Mouse (Mus musculus): ENCODE measurements around the gene L2hgdh.

The L2hgdh gene

DNA sequence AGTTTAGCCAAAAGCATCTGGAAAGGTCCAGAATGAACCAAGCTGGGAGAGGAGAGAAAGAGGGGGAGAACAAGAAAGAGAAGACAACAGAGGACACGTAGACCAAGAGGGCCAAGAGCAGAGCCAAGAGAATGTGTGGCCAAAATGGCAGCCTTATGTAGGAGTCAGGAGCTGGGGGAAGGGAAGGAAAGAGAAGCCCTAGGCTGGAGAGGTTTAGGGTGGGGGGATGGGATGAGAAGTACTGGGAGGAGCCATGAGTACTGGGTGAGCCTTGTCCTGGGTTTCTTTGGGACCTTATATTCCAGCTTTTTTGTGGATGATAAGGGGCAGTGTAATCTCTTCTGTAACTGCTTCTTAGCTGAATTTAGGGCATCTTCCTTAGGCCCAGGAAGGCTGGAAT is 4.6 kb upstream of the L2hgdh start:
- DNase-seq (ENCODE audit: low read depth) = no peak

DNA sequence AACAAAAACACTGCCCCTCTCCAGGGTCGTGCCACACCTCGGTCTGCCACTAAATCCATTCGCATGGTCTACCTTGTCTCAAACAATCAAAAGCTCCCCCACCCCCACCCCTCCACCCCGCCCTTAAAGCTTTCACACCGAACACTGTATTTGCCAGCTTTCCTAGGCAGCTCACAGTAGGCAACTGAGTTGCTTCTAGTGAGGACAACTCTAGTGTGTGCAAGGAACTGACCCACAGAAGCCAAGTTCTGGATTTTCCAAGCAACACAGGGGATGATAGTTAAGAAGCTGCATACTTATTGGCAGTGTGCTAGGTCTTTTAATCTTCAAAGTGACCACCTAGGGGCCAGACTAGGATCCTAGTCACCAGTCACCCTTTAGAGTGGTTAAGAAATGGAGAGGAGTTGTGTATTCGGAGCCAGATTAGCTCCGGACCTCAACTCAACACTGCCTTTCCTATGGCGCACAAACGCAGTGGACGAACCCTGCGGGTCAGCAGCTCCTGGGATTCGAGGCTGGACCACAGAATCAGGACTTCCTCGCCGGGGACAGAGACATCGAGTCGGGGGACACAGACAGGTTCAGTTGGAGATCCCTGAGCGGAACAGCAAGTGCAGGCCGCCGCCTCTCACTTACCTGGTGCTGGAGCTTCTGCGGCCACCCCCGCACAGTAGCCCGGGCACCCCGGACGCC is 509 bp downstream of the L2hgdh start:
- no peak for DNase-seq (ENCODE audit: low read depth)

- DNase-seq (ENCODE audit: low read depth) = no peak
Measured at GRCm38 (mm10) chr12:69723376-69723775, 1.3 kb downstream of the L2hgdh start.

DNA sequence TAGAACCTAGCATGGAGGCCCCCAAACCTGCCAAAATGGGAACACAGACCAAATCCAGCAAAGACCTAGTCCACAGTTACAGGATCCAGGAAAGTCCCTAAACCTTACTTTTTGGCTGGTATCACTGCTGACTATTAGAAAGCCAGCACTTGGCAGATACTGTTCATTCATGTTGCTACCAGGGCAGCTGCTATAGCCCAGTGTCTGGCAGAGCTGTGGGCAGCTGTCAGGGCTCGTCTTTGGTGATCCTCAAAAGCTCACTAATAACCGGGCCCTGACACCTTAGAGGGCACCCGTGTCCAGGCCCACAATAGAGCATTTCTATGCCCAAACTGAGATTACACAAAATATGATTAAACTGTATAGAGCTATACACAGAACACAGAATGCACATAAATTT is 1.8 kb downstream of the L2hgdh start:
- no peak for DNase-seq (ENCODE audit: low read depth)

GRCm38 (mm10) chr12:69713628-69714027 is 11.0 kb downstream of the L2hgdh start:
- no peak for DNase-seq (ENCODE audit: low read depth)

DNA sequence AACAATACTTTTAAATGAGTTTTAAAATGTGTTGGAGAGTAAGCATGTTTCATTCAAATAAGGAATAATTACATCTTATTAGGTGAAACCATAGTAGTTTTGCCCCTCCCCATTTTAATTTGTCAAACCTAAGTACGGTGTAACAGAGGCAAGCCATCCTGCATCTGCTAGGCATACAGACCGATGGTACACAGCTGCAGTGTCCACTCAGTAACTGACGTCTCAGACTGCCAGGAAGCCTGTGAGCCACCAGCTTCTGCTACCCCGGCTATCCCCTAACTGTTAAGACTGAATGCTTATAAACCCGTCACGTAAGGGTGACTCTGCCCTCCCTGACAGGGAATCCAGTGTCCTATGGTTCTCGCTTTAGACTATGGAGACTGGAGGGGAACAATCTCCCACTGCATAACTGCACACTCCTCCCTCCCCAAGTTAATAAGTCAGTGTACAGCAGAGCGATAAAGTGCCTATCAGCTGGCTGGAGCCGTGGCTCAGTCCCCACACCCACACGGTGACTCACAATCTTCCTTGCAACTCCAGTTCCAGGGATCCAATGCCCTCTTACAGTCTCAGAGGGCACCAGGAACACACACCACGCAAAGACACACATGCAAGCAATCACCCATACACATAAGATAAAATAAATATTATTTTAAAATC is 19.7 kb downstream of the L2hgdh start:
- no peak for DNase-seq (ENCODE audit: low read depth)

- no peak for DNase-seq (ENCODE audit: low read depth)
Measured at GRCm38 (mm10) chr12:69698352-69698751, 26.3 kb downstream of the L2hgdh start.

DNA sequence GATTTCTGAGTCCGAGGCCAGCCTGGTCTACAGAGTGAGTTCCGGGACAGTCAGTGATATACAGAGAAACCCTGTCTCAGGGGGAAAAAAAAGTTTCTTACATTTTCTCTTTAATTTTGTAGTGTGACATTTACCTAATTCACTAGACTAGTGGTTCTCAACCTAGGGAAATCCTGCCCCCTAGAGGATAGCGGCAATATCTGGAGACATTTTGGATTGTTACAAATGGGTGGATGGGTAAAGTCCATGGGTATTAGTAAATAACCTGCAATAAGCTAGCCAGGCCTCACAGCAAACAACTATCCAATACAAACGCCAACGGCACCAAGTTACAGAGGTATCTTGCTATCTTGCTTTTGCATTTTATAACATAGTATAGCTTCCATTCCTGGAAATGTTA is 27.9 kb downstream of the L2hgdh start:
- peak; percentile 77 for DNase-seq (ENCODE audit: low read depth)

DNA sequence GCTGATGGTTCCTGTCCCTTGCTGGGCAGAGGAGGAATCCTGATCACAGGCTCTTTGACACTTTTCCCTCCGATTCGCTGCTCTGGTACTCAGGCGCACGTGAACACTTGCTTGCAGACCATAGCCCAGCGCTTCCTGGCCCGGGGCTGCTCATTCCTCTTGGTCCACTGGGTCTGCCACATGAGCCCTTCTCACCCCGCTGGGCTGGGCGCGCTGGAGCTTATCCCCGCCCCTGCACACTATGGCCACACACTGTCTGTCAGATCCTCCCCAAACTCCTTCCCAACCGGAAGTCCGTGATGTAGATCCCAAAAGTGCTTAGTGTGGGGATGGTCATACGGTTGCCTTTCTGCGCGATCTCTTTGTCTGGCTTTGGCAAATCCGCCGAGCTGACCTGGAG is 31.2 kb downstream of the L2hgdh start:
- no peak for DNase-seq (ENCODE audit: low read depth)

GRCm38 (mm10) chr12:69690714-69691113 is 34.0 kb downstream of the L2hgdh start:
- DNase-seq (ENCODE audit: low read depth) = no peak

GRCm38 (mm10) chr12:69689094-69689493 is 35.6 kb downstream of the L2hgdh start:
- no peak for DNase-seq (ENCODE audit: low read depth)

DNA sequence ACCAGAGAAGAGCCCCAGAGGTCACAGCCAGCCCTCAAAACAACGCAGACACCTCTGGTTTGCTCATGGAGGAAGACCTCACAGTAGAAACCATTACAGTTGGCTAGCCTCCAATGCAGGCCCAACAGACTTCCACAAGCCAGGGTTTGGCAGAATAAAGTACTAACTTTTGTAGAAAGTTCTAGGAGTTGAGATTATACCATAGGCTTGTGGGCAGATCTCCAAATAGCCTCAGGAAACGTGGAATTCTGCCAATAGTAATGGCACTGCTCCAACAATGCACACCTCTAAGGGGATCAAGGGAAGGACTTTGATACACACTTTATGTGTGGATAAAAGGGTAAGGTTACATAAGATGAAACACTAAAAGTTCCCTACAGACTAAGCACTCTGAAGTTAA is 36.3 kb downstream of the L2hgdh start:
- DNase-seq (ENCODE audit: low read depth) = no peak

DNA sequence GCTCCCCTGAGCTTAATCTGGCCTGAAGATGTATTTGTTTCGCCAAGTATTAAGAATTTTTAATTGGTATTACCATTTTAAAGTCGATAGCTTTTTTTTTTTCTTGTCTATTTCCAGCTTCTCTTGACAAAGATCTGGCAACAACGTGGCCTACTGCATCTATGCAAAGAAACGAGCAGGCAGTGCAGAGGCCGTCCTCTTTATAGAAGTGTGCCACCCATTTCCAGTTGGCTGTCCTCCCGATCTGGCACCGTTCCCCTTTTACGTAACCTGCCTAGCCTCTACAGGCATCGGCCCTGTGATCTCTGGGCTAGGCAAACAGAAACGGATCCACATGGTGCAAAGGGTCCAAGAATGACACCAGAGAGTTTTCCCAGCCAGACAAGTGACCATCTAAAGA is 41.1 kb downstream of the L2hgdh start:
- peak; percentile 21 for DNase-seq (ENCODE audit: low read depth)

DNA sequence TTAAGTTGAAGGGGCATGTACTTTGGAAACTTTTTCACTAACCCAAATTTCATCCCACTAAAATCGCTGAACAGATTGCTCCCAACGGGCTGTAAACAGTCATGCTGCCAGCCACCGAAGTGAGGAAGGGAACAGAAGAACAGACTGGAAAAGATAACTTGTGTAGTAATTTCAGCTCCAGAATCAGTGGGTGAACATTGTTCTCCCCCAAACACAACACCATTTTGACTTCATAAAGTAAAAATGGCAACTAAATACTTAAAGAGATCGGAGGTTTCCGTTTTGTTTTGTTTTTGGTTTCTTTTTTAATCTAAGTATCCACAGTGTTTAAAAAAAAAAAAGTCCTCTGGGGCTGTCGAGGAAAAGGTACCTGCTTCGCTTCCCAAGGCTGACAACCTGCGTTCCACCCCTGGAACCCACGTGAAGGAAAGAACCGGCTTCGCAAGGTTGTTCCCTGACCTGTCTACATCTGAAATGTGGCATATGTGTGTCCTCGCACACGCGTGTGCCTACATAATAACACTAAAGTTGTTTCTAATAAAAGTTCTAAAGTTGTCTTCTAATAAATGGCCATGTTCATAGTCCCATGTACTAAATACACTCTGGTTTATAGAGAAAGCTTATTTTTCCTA is 41.8 kb downstream of the L2hgdh start:
- peak; percentile 36 for DNase-seq (ENCODE audit: low read depth)

GRCm38 (mm10) chr12:69682065-69682787 is 42.4 kb downstream of the L2hgdh start:
- DNase-seq (ENCODE audit: low read depth) = peak; percentile 77

DNA sequence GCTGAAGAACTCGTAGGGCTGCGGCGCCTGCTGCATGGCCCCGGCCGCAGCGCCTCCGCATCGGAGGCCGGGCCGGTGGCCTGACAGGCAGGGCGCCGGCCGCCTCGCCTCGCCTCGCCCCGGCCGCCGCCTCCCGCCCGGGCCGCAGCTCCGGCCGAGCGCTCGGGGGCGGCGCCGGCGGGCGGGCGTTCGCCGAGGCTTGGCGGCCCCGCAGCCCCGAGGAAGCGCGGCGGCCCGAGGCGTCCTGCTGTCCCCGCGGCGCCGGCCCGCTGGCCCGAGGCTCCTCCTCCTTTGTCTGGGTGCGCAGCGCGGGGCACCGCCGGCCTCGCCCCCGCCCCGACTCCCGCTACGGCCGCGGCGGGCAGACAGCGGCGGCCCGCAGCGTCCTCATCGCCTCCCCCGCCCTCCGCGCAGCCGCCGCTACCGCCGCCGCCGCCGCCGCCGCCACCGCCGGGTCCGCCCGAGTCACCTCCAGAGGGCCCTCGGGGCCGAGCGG is 43.1 kb downstream of the L2hgdh start, which contains the start of gene Sos2:
Gene Sos2 (minus strand): TSS at position 287 of the 496 bp plus-strand sequence.
- peak; percentile 51 for DNase-seq (ENCODE audit: low read depth)

GRCm38 (mm10) chr12:69680635-69681565 is 43.8 kb downstream of the L2hgdh start:
- DNase-seq (ENCODE audit: low read depth) = peak; percentile 84

DNA sequence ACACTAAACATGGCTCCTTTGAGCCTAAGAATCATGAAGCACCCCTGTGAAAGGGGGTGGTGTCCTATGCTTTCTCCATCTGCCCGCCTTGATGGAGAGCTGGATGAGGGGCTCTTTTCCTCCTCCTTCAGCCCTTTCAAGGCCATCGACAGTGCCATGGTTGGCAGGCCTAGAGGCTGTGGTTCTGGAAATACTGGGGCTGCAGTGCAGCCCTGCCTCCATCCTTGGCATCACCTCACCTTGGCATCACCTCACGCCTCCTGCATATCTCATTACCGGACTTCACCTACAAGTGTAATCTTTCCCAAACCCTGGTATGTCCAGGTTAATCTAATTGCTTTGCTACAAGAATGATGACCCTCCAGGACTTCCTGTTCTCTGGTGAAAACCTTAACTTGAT is 48.5 kb downstream of the L2hgdh start:
- no peak for DNase-seq (ENCODE audit: low read depth)

DNA sequence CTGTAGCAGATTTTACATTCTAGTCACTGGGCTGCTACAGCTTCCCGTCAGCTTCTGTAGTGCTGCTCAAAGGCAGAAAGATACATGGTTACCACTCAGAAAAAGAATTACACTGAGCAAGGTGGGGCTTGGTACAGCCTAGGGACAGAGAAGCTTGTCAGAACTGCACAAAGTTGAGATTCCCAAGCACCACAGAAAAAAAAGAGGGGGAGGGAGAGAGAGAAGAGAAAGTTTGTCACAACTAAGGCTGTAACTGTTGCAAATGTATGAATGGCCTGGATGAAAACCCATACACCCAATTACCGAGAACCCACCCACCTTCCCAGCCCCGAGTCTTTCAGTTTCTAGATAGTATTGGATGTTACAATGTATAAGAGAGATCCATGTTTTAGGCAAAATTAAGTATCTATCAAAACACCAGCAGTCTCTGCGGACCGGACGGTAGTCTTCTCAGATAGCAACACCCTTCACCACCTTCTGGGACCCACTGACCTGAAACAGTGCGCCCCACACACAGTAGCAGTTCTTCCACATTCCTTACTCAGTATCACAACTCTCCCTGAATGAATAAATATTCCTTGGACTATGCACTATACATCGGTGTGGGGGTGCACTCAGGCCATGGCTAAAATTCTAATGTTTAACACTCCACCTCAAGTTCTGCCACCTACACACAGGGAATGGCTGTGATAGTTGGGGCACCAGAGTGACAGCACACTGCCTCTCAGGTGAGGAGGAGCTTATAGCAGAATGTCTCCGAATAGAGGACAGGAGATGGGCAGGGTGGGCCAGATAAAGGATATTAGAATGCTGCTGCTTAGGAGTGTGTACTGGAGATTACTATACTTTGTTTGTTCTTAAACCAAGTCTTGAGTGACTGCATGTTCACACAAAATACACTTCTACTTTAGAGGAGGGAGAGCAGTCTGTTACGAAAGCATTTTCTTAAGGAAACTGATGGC is 49.8 kb downstream of the L2hgdh start:
- no peak for DNase-seq (ENCODE audit: low read depth)

- no peak for DNase-seq (ENCODE audit: low read depth)
Measured at GRCm38 (mm10) chr12:69674176-69674575, 50.5 kb downstream of the L2hgdh start.

Measured in naive thymus-derived CD4-positive, alpha-beta T cell, adult 2 months (primary cell).